Mouse (Mus musculus) left cerebral cortex, postnatal 10 days (tissue): ENCODE results near the gene Olfr1168. TPM values are rescaled to one million over a fixed set of nuclear protein-coding genes. Genes with fewer than 3 reads are reported as not detected.
"Not testable (repeated sequence)": the region's sequence is repeated elsewhere in the genome, so short reads cannot be mapped to it uniquely, and the experiment has no call there.

Source experiments
- DNase-seq, 2 experiments: peaks; one replicate each; pipeline ENCODE4 v3.0.0; 2021 to 2022; ENCODE audit warnings: low spot score in 2 of 2, mixed read lengths in 1 of 2; ENCODE audit errors: extremely low spot score in 1 of 2
- intact Hi-C: fragments of 180-260 bp; cut with DNase I; formaldehyde crosslinking; loops from one replicate; pipeline ENCODE4 v1.15.1; 2025
- total RNA-seq, 2 experiments: library from RNA; stranded (reverse); gene quantifications; 2 replicates each; pipeline ENCODE4 v1.2.3; 2021

The Olfr1168 gene
- not detected for total RNA-seq

- intact Hi-C loops: no loop called here
- no peak for DNase-seq
These were observed at the start of gene Olfr1168 for GRCm38 (mm10) chr2:88181580-88181979. Olfr1168 (plus strand) TSS chr2:88181880.

DNA sequence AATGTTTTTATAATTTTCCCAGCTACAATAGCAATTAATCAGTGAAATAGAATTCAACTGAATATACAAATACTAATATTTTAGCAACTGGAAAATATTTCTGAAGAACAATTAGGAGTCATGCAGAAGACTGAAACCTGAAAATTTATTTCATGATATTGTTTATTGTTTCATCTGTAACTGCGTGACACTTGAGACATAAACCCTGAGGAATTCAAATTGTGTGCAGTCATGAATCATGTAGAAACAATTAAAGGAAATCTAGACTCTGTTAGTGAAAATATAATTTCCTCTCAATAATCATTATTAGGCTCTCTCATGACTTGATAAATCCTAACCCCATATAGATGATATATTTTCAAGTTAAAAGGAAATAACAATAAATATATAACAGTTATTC is 26.6 kb upstream of the Olfr1168 start, which contains the start of gene Olfr1167:
Olfr1167 (minus strand) TSS at position 101 of the 400 bp plus-strand sequence.
- intact Hi-C loops, DNase-seq: not testable (repeated sequence)

GRCm38 (mm10) chr2:88220784-88221183 is 39.1 kb downstream of the Olfr1168 start:
- no peak for DNase-seq
- intact Hi-C loops: no loop called here

DNA sequence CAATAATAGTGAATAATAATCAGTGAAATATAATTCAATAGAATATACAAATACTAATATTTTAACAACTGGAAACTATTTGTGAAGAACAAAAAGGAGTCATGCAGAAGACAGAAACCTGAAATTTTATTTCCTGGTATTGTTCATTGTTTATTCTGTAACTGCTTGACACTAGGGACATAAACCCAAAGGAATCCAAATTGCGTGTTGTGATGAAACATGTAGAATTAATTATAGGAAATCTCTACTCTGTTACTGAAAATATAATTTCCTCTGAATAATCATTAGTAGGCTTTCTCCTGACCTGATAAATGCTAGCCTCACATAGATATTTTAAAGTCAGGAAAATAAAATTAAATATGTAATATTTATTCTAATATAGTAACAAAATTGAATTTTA is 46.6 kb downstream of the Olfr1168 start, which contains the start of gene Olfr1170:
Olfr1170 (minus strand) TSS at position 101 of the 400 bp plus-strand sequence.
- DNase-seq: no peak
- intact Hi-C loops: no loop called here

Other genes starting within 250 kb of the Olfr1168 start
- gene Olfr1155, start 236.7 kb upstream of the Olfr1168 start, total RNA-seq: not detected
- gene Olfr1156, start 228.8 kb upstream of the Olfr1168 start, total RNA-seq: not detected
- not detected for gene Olfr1157, start 213.6 kb upstream of the Olfr1168 start, total RNA-seq
- gene Olfr74, start 207.2 kb upstream of the Olfr1168 start, total RNA-seq: not detected
- not detected for gene Olfr1158, start 191.8 kb upstream of the Olfr1168 start, total RNA-seq
- not detected for gene Olfr1160, start 173.6 kb upstream of the Olfr1168 start, total RNA-seq
- gene Olfr1161, start 159.1 kb upstream of the Olfr1168 start, total RNA-seq: not detected
- gene Olfr73, start 144.2 kb upstream of the Olfr1168 start, total RNA-seq: not detected
- gene Olfr1162, start 130.8 kb upstream of the Olfr1168 start, total RNA-seq: not detected
- not detected for gene Olfr1163, start 110.0 kb upstream of the Olfr1168 start, total RNA-seq
- not detected for gene Olfr1164, start 87.9 kb upstream of the Olfr1168 start, total RNA-seq
- gene Olfr1166, start 53.6 kb upstream of the Olfr1168 start, total RNA-seq: not detected
- not detected for gene Olfr1167, start 26.7 kb upstream of the Olfr1168 start, total RNA-seq
- gene Olfr1170, start 46.5 kb downstream of the Olfr1168 start, total RNA-seq: not detected
- not detected for gene Olfr1173, start 98.0 kb downstream of the Olfr1168 start, total RNA-seq
- not detected for gene Olfr1174-ps, start 133.3 kb downstream of the Olfr1168 start, total RNA-seq
- not detected for gene Olfr1175-ps, start 145.3 kb downstream of the Olfr1168 start, total RNA-seq
- not detected for gene Olfr1176, start 154.8 kb downstream of the Olfr1168 start, total RNA-seq
- gene Olfr1177-ps, start 164.6 kb downstream of the Olfr1168 start, total RNA-seq: not detected
- not detected for gene Olfr1178, start 205.2 kb downstream of the Olfr1168 start, total RNA-seq
- gene Olfr1179, start 224.6 kb downstream of the Olfr1168 start, total RNA-seq: not detected
- gene Olfr1180, start 237.3 kb downstream of the Olfr1168 start, total RNA-seq: not detected
- not detected for gene Olfr1181, start 244.3 kb downstream of the Olfr1168 start, total RNA-seq